Mouse (Mus musculus): ENCODE results near the gene A930009A15Rik. TPM values are rescaled to one million over a fixed set of nuclear protein-coding genes. Genes with fewer than 3 reads are reported as not detected.
A peak's percentile ranks its signal among the peaks of the same experiment; 100 is the strongest.

A930009A15Rik gene
- polyA plus RNA-seq, 1 experiment from 2014 or later = 0.66 TPM

- peak overlapping the region; percentile 100 for H3K4me2 ChIP-seq
- no peak for ATAC-seq (ENCODE audit: low read depth)
Measured at GRCm38 (mm10) chr10:115584656-115585055, 14.9 kb downstream of the A930009A15Rik start.

DNA sequence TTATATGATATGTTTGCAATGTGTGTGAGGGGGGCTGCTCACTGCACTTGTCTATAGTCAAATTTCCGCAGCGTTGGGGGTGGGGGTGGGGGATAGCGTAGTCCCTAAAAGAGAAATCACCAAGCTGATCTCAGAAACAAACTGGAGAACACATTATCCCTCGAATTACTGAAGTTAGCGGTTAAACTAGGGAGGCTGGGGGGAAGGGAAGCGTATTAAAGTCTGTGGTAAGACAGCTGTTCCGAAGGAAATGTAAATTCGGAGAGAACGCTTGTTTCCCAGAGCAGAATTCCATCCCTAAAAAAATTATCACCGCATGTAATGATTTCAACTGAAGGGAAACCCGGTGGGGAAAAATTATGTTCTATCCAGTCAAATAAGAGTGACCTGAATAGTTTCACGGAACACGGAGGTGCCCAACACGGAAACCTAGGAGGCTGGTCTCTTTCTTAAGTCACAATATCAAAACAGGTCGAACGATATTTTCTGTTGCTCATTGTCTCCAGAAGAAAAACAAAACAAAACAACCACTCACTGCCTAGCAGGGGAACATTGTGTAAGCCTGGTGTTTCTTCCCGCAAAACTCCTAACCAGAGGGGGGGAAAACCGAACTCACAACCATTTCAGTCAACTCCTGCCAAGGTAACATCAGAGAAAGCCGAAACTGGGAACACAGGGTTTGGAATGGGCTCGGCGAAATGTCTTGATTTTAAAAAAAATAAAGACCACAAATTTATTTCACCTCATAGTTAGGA, 15.9 kb downstream of the A930009A15Rik start:
- Histone ChIP-seq H3K36me3 (no peaks in the 10 kb centered on the region), H3K4me1 (replicated peaks) (peaks cover 32% of the 10 kb centered on the region), H3K4me2 (peak overlapping the region; percentile 100), H3K27ac (replicated peaks) (no peak overlapping the region), H3K27me3 (peaks cover 70% of the 10 kb centered on the region), H3K9ac (peak overlapping the region; percentile 74), H3K9me3 (no peaks in the 10 kb centered on the region), H3K4me3 (peak overlapping the region; percentile 70)
- under 1% methylated on average over 21 of the region's 21 CpGs for WGBS
- ATAC-seq (ENCODE audit: low read depth) = no peak

More at GRCm38 (mm10) chr10:115584656-115585055, 14.9 kb downstream of the A930009A15Rik start:
- 0 out of 2 replicates have a peak overlapping the region, but pooled peaks have one; percentile 70 for H3K4me3 ChIP-seq
- H3K36me3 ChIP-seq = no peaks in the 10 kb centered on the region
- H3K27me3 ChIP-seq = peaks cover 65% of the 10 kb centered on the region
- no peak overlapping the region for H3K9ac ChIP-seq
- 25% methylated on average over 13 of the region's 14 CpGs for WGBS
- H3K4me1 ChIP-seq (replicated peaks) = peaks cover 33% of the 10 kb centered on the region
- H3K27ac ChIP-seq (replicated peaks) = no peak overlapping the region
- no peaks in the 10 kb centered on the region for H3K9me3 ChIP-seq

GRCm38 (mm10) chr10:115586246-115587231, 16.8 kb downstream of the A930009A15Rik start:
- H3K9me3 ChIP-seq = no peaks in the 10 kb centered on the region
- peaks cover 66% of the 10 kb centered on the region for H3K27me3 ChIP-seq
- no peak overlapping the region for H3K27ac ChIP-seq (replicated peaks)
- peak overlapping the region; percentile 70 for H3K4me3 ChIP-seq
- ATAC-seq (ENCODE audit: low read depth) = peak; percentile 79
- no peaks in the 10 kb centered on the region for H3K36me3 ChIP-seq
- H3K4me1 ChIP-seq (replicated peaks) = peaks cover 32% of the 10 kb centered on the region
- under 1% methylated on average over 41 of the region's 41 CpGs for WGBS
- H3K4me2 ChIP-seq = peak overlapping the region; percentile 100
- H3K9ac ChIP-seq = peak overlapping the region; percentile 74

- H3K9ac ChIP-seq = peak within 1 kb of the TSS; percentile 74
- H3K4me1 ChIP-seq (replicated peaks) = peaks cover 32% of the 10 kb centered on the region
- no peak within 1 kb of the TSS for H3K27ac ChIP-seq (replicated peaks)
- H3K4me3 ChIP-seq = peak within 1 kb of the TSS; percentile 70
- peak within 1 kb of the TSS; percentile 100 for H3K4me2 ChIP-seq
- peak; percentile 88 for ATAC-seq (ENCODE audit: low read depth)
- no peaks in the 10 kb centered on the region for H3K9me3 ChIP-seq
- H3K27me3 ChIP-seq = peaks cover 60% of the 10 kb centered on the region
- under 1% methylated on average over 47 of the region's 47 CpGs for WGBS
- H3K36me3 ChIP-seq = no peaks in the 10 kb centered on the region
Measured at GRCm38 (mm10) chr10:115587301-115587969, 17.6 kb downstream of the A930009A15Rik start, which contains the start of gene Lgr5. Gene Lgr5, minus strand, starts transcription at chr10:115587780.

- peak overlapping the region; percentile 70 for H3K4me3 ChIP-seq
- H3K27me3 ChIP-seq = peaks cover 56% of the 10 kb centered on the region
- H3K4me2 ChIP-seq = peak overlapping the region; percentile 100
- H3K4me1 ChIP-seq (replicated peaks) = peaks cover 32% of the 10 kb centered on the region
- no peaks in the 10 kb centered on the region for H3K36me3 ChIP-seq
- H3K27ac ChIP-seq (replicated peaks) = no peak overlapping the region
- peak overlapping the region; percentile 74 for H3K9ac ChIP-seq
- ATAC-seq (ENCODE audit: low read depth) = no peak
- WGBS = 2% methylated on average over 7 of the region's 7 CpGs
- no peaks in the 10 kb centered on the region for H3K9me3 ChIP-seq
Measured at GRCm38 (mm10) chr10:115587979-115588378, 18.2 kb downstream of the A930009A15Rik start.

- H3K4me2 ChIP-seq = peak overlapping the region; percentile 27
- H3K9me3 ChIP-seq = no peaks in the 10 kb centered on the region
- H3K27ac ChIP-seq (replicated peaks) = no peak overlapping the region
- 33% methylated on average over 11 of the region's 11 CpGs for whole genome bisulfite sequencing
- 0 out of 2 replicates have a peak overlapping the region, but pooled peaks have one; percentile 19 for H3K9ac ChIP-seq
- peaks cover 5% of the 10 kb centered on the region for H3K4me1 ChIP-seq (replicated peaks)
- peaks cover 22% of the 10 kb centered on the region for H3K27me3 ChIP-seq
- no peak for ATAC-seq (ENCODE audit: low read depth)
- H3K4me3 ChIP-seq = no peak overlapping the region
- H3K36me3 ChIP-seq = no peaks in the 10 kb centered on the region
Measured at GRCm38 (mm10) chr10:115593221-115593620, 23.4 kb downstream of the A930009A15Rik start.

GRCm38 (mm10) chr10:115593651-115594050, 23.9 kb downstream of the A930009A15Rik start:
- Histone ChIP-seq H3K4me3 (no peak overlapping the region), H3K27me3 (peaks cover 18% of the 10 kb centered on the region), H3K27ac (replicated peaks) (no peak overlapping the region), H3K4me2 (peak overlapping the region; percentile 27; the same call in 1 of the 2 replicates), H3K36me3 (no peaks in the 10 kb centered on the region), H3K9ac (no peak overlapping the region), H3K9me3 (no peaks in the 10 kb centered on the region), H3K4me1 (replicated peaks) (0 out of 2 replicates have a peak, but pooled peaks cover 3% of the 10 kb centered on the region)
- WGBS = 89% methylated on average over 6 of the region's 6 CpGs
- ATAC-seq (ENCODE audit: low read depth) = no peak

DNA sequence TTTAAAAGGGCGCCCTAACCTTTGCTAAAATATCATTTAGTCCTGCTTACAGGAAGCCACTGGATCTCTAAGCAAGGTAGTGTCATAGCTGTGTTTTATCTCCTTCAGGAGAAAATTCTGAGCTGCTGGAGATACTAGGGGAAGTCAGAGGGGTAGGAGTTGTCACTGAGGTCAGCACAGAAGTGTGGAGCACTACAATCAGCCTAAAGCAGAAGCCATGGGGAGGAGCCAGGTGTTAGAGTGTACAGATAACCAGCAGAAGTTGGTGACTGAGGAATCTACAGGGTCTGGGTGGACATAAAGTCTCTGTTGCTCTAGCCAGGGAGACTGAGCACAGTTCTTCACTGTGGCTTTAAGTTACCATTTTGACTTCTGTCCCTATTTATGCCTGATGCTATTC, 26.0 kb downstream of the A930009A15Rik start:
- no peak overlapping the region for H3K4me3 ChIP-seq
- no peak overlapping the region for H3K27ac ChIP-seq (replicated peaks)
- no peak for ATAC-seq (ENCODE audit: low read depth)
- H3K9me3 ChIP-seq = no peaks in the 10 kb centered on the region
- no peaks in the 10 kb centered on the region for H3K36me3 ChIP-seq
- no peak overlapping the region for H3K9ac ChIP-seq
- 0 out of 2 replicates have a peak, but pooled peaks cover 3% of the 10 kb centered on the region for H3K4me1 ChIP-seq (replicated peaks)
- H3K4me2 ChIP-seq = no peak overlapping the region
- WGBS = 100% methylated on average over 1 of the region's 1 CpGs
- H3K27me3 ChIP-seq = peaks cover 3% of the 10 kb centered on the region; the same call in 1 of the 2 replicates

DNA sequence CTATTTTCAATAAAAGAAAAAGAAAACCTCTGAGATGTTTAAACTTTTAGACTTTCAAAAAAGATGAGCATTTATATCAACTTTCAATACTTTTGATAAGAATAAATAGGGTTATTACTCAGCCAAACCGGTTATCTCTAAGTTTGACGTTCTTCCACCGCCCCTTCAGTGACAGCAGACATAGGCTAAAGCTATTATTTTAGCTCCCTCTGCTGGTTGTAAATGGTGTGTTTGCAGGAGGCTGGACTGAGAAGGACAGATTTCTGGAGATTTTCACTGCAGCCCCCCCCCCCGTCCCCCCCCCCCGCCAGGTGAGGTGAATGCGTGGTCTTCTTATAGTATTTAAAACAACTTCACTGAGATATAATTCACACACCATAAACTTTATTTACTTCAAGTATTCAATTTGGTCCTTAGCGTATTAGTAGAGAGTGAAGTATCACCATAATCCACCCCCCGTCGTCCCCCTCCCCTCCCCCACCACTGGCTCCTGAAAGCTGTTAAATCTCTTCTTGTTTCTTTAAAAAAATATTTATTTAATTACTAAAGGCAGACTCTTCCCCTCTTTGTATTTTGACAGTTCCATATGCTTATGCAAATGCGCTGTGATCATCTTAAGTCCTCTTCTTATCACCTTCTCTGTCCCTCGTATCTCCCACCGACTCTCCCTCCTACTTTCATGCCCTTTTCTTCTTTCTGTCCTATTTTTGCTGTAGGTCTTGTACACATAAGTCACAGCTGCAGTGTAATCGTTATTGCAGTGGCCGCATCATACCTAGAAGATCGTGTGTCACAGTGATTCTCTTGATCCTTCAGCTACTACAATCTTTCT, 47.9 kb downstream of the A930009A15Rik start:
- Histone ChIP-seq H3K4me2 (peak overlapping the region; percentile 56), H3K27me3 (no peaks in the 10 kb centered on the region), H3K4me1 (replicated peaks) (peaks cover 4% of the 10 kb centered on the region; the same call in 1 of the 2 replicates), H3K9ac (peak overlapping the region; percentile 46), H3K9me3 (no peaks in the 10 kb centered on the region), H3K27ac (replicated peaks) (no peak overlapping the region), H3K4me3 (peak overlapping the region; percentile 24), H3K36me3 (no peaks in the 10 kb centered on the region)
- peak; percentile 91 for ATAC-seq (ENCODE audit: low read depth)
- 12% methylated on average over 14 of the region's 15 CpGs for WGBS

DNA sequence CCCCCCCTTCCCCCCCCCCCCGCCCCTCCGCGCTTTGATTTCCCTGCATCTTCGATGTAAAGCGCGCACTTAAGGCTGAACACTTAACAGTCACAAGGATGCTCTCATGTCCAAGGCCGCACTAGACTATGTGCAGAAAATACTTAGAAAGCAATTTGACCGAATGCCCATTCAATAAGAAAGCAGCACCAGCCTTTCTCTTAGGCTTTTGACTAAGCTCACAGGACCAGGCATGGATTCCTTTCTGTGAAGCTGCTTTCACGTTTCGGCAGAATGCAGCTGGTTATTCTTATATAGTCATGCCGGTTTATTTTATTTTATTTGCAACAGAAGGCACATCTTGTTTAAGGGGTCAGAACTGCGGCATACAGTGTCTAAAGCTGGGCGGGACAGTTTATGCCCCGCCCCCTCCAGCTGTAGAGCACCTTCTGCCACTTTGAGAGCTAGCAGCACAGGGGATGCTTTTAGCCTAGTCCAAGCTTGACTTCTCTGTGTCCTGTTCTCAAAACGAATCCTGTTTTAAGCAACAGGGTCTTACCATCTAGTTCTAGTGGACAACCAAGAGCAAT, 48.6 kb downstream of the A930009A15Rik start:
- Histone ChIP-seq H3K27ac (replicated peaks) (no peak overlapping the region), H3K36me3 (no peaks in the 10 kb centered on the region), H3K4me3 (peak overlapping the region; percentile 24), H3K9ac (peak overlapping the region; percentile 46), H3K27me3 (no peaks in the 10 kb centered on the region), H3K4me1 (replicated peaks) (peaks cover 4% of the 10 kb centered on the region; the same call in 1 of the 2 replicates), H3K9me3 (no peaks in the 10 kb centered on the region), H3K4me2 (peak overlapping the region; percentile 56)
- peak; percentile 78 for ATAC-seq (ENCODE audit: low read depth)
- whole genome bisulfite sequencing = 25% methylated on average over 15 of the region's 15 CpGs

Measured in neural tube, embryonic 13.5 days (tissue).